Mouse (Mus musculus): ENCODE data around the gene 4932414N04Rik.
A peak's percentile ranks its signal among the peaks of the same experiment; 100 is the strongest.
"Not testable (repeated sequence)": the region's sequence is repeated elsewhere in the genome, so short reads cannot be mapped to it uniquely, and the experiment has no call there.

Gene 4932414N04Rik

DNA sequence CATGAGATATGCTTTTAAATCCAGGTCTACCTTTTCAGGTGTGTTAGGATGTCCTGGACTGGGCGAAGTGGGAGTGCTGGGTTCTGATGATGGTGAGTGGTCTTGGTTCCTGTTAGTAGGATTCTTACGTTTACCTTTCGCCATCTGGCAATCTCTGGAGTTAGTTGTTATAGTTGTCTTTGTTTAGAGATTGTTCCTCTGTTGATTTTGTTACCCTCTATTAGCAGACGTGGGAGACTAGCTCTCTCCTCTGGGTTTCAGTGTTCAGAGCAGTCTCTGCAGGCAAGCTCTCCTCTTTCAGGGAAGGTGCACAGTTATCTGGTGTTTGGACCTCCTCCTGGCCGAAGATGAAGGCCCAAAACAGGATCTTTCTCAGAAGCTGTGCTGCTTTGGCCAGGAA, at the start of gene 4932414N04Rik:
Gene 4932414N04Rik (plus strand): TSS at position 301 of the 400 bp plus-strand sequence.
- not testable (repeated sequence) for DNase-seq (ENCODE audit: low read depth, low spot score)

DNA sequence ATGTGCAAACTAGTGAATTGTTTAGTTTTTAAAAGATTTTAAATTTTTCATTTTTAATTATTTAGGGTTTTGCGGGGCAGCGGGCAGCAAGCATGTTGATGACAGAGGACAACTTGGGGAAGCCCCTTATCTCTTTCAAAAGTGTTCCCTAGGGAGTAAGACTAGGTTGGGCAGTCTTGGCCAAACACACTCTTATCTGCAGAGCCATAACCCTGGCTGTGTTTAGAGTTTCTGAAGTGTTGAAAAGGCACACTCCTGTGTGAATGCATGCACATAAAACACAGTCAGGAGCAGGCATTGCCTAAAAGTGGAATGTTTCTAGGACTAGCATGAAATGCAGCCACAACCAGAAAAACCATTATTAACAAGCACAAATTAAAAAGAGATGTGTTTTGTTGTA, 75.9 kb downstream of the 4932414N04Rik start:
- DNase-seq (ENCODE audit: low read depth, low spot score), result no peak

DNA sequence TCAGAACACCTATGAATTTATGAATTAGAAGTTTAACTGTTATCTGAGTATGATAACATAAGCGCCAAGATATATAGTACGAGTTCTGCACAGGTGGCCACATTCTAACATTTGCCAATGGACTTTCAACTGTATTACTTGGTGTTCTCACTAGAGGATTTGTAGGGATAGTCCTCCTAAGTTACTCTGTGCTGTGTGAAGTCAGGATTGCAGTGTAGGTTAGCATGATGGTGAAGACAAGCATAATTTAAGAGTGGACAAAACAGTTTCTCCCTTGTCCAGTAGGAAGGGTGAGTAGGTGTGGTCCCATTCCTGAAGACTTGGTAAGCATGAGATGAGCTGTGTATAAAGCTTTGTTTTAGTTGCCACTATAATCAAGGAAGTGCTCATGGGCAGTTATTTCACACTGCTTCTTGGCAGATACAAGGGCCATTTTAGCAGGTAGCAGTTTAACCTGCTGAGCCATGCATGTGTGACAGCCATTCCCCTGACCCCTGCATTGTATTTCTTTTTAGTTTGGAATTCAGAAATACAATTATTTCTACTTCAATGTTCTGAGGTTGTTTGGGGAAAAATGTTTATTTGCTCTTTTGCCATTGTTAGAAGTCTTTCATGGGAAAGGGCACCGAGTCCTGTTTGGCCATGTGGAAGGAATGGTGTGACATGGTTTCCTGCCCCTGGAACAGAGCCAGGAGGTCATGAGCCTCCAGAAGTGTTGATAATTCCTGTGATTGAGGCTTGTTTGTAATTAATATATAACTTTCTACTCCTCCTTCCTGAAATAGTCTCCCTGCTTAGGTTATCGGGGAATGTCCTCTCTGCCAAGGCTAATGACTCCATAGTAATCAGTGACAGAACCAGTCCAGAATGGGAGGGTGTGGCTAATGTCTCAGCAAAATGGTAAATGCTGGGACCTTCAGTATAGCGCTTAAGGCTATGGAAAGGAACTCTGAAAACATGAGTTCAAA, 83.8 kb downstream of the 4932414N04Rik start:
- no peak for DNase-seq (ENCODE audit: low read depth, low spot score)

DNA sequence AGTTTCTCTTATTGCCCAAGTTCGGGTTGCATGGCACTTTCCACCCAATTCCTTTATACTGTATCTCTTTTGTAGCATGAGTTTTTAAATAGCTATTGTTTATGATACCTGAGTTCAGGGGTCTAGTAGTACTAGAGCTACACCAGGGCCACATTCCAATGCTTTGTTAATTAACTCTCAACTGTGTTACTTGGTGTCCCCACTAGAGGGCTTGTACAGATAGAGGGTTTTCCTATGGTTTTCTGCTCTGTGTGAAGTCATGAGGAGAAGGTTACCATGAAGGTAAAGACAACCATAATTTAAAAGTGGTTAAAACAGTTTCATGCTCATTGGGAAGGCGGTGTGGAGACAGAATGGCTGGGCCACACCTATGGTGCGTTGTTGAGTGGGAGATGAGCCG, 88.3 kb downstream of the 4932414N04Rik start:
- DNase-seq (ENCODE audit: low read depth, low spot score), result no peak

- no peak for DNase-seq (ENCODE audit: low read depth, low spot score)
These were observed 99.9 kb downstream of the 4932414N04Rik start for GRCm38 (mm10) chr2:68756179-68756578.

- DNase-seq (ENCODE audit: low read depth, low spot score), result peak; percentile 23
These were observed 100.5 kb downstream of the 4932414N04Rik start for GRCm38 (mm10) chr2:68756793-68757192.

DNA sequence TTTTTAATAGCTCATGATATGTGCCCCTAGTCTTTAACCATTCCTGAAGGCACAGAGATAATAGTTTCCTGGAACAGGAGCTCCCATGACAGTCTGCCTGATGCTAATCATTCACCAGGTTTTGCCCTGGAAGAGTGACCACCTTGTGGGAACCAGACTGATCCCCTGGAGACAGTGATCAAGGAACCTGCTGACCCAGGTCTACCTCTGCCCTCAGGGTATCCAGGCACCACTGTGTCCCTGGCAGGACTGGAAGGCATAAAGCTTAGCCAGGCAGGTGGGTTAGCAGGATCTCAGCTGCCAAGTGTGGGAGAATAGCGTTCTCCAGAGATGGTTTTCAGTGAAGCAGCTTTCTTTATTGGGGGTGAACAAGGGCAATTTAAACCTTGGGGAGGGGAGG, 109.1 kb downstream of the 4932414N04Rik start:
- no peak for DNase-seq (ENCODE audit: low read depth, low spot score)

GRCm38 (mm10) chr2:68767186-68767890, 111.1 kb downstream of the 4932414N04Rik start:
- DNase-seq (ENCODE audit: low read depth, low spot score), result no peak

DNA sequence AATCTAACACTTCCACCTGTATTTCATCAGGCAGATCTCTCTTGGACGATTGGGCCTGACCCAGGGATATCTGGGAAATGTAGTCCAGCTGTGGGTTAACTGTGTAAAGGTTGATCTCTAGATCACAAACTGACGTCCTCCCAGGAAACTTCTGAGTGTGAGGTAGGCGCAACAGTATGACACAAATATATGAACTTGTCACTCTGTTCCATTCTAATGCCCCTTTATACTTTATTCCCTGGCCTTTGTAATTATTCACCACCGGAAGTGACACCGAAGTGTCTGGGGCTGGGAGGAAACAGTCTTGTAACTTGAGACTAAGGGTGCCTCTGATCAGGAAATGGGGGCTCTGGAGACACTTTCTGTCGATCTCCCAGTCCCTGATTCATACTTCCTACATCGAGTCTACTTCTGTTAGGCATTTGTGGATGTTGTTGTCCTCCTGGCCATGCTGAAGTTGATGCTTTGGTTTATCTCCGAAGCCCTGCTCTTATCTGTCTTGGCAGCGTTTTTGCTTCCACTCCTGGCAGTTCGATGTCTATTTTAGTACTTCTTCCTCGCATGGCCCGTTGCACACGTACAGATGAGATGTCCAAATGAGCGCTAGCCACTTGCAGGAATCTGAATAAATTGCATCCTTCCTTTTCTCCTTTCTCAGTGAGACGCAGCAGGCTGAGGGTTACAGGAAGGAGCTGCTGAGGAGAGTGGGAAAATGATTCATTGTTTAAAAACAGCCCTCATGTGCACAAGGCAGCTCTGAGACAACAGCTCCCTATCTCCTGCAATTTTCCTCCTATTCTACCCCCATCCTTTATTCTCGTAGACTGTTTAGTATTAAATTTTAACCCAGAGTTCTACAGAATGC, 126.2 kb downstream of the 4932414N04Rik start:
- DNase-seq (ENCODE audit: low read depth, low spot score), result no peak

- DNase-seq (ENCODE audit: low read depth, low spot score), result not testable (repeated sequence)
These were observed 127.4 kb downstream of the 4932414N04Rik start for GRCm38 (mm10) chr2:68783664-68784063.

GRCm38 (mm10) chr2:68784710-68785427, 128.6 kb downstream of the 4932414N04Rik start:
- DNase-seq (ENCODE audit: low read depth, low spot score), result peak; percentile 47

- no peak for DNase-seq (ENCODE audit: low read depth, low spot score)
These were observed 130.9 kb downstream of the 4932414N04Rik start for GRCm38 (mm10) chr2:68787161-68787675.

DNA sequence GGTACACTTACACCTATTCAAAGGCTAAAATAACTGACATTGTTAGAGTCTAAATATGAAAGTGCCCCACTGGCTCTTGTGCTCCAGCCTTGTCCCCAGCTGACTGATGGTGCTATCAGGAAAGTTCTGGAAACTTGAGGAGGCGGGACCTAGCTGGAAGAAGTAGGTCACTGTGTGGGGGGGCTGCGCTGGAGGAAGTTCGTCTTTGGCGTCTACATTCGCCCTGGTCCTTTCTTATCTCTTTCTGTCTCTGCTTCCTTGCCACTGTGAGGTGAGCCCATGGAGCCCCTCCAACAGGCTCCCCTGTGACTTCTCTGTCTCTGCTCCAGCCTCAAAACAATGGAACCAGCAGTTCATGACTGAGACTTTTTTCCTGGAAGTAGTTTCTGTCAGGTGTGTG, 136.0 kb downstream of the 4932414N04Rik start:
- DNase-seq (ENCODE audit: low read depth, low spot score), result no peak

- DNase-seq (ENCODE audit: low read depth, low spot score), result no peak
These were observed 137.2 kb downstream of the 4932414N04Rik start for GRCm38 (mm10) chr2:68793472-68793871.

DNA sequence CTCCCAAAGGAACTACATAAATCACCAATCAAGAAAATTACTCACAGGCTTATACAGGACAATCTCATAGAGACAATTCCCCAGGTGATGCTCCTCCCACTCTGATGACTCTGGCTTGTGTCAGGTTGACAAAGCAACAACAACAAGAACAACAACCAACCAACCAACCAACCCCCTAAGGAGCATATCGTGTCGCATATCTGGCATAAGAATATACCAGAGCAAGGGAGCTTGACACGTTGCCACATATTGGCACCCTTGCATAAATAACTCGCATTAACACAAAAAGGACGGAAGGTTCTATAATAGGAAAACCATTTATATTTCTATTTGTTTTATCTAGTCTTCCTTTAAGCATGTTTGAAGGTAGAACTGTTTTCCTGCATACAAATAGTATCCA, 137.9 kb downstream of the 4932414N04Rik start:
- DNase-seq (ENCODE audit: low read depth, low spot score), result no peak

GRCm38 (mm10) chr2:68794616-68795015, 138.3 kb downstream of the 4932414N04Rik start:
- DNase-seq (ENCODE audit: low read depth, low spot score), result no peak

DNA sequence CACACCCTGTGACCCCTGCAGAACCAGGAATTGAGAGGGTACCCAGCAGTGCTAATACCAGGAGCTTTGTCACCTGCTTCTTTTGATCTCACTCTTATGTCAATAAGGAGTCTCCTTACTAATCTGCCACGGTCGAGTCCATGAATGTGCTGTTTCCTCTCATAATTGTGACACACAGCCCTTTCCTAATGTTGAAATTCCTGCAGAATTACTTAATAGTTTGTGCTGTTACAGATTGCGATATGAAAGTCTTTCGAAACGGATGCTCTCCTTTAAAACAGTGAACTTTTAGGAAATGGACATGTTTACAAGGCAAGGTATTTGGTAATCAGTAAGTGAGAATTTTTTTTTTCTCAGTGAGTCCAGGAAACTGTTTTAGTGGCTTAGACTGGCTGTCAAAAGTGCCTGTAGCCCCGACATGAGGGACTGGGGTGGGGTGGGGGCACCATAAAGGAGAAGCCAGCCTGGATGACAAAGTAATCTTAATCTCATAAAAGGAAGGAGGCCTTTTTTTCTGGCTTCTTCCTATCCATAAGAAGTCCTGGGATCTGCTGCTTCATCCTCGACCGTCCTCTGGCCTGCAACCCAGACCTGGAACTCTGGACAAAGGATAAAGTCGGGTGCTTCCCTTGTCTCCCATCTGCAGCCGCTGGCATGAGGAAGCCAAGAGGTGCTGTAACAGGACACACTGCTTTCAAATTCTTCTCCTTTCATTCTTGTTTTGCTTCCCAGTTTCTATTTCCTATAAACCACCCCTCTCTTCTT, 139.9 kb downstream of the 4932414N04Rik start:
- no peak for DNase-seq (ENCODE audit: low read depth, low spot score)

DNA sequence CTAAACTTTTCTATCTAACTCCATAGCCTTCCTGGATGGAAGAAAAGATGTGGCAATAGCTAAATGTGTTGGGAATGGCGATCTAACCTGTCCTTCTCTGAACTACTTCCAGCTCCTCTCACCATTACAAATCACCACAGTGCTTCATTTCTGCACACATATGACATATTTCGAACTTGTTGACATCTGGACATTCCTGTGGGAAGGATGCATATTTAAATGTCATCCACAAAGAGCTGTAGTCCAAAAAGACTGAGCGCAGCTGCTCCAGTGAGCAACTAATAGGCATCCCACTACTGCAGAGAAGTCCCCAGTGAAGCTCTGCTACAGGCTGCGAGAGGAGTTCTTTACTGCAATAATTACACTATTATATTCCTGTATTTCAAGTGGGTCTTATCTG, 140.8 kb downstream of the 4932414N04Rik start:
- no peak for DNase-seq (ENCODE audit: low read depth, low spot score)
